Mouse (Mus musculus) liver, adult 2 months (tissue): Measurements from ENCODE around the gene Vps13d. TPM values are rescaled to one million over a fixed set of nuclear protein-coding genes. Genes with fewer than 3 reads are reported as not detected.
A peak's percentile ranks its signal among the peaks of the same experiment; 100 is the strongest.

Source experiments
- DNase-seq: peaks from one replicate; pipeline ENCODE4 v3.0.0-alpha.2; 2011; ENCODE audit warnings: low read depth, low spot score; ENCODE audit errors: extremely low read depth
- H3K27ac ChIP-seq: fragments of 200-500 bp; replicated peaks from 2 replicates; pipeline ENCODE4 v1.5.1; 2012; ENCODE audit warnings: low read depth, mild to moderate bottlenecking, control low read depth, inconsistent platforms, low read length; ENCODE audit not compliant: insufficient read depth
- H3K27me3 ChIP-seq: fragments of 200-500 bp; 2 replicates; pipeline ENCODE4 v1.6.1; 2012; ENCODE audit warnings: mild to moderate bottlenecking, moderate library complexity, low read length, inconsistent platforms; ENCODE audit not compliant: control insufficient read depth, insufficient read depth
- H3K36me3 ChIP-seq: fragments of 200-500 bp; 2 replicates; pipeline ENCODE4 v1.6.1; 2012; ENCODE audit warnings: low read length, inconsistent platforms; ENCODE audit not compliant: control insufficient read depth, insufficient read depth
- H3K4me1 ChIP-seq: fragments of 200-500 bp; 2 replicates; pipeline ENCODE4 v1.6.1; 2011; ENCODE audit warnings: low read length; ENCODE audit not compliant: control insufficient read depth, insufficient read depth
- H3K4me3 ChIP-seq: fragments of 200-500 bp; 2 replicates; pipeline ENCODE4 v1.5.1; 2011; ENCODE audit warnings: low read depth, mild to moderate bottlenecking, control low read depth, low read length, moderate library complexity; ENCODE audit not compliant: insufficient read depth
- H3K79me2 ChIP-seq: fragments of 200-500 bp; 2 replicates; pipeline ENCODE4 v1.6.1; 2012; ENCODE audit warnings: inconsistent platforms, mild to moderate bottlenecking, low read length, moderate library complexity; ENCODE audit not compliant: control insufficient read depth, insufficient read depth
- H3K9ac ChIP-seq: fragments of 200-500 bp; 2 replicates; pipeline ENCODE4 v1.6.1; 2012; ENCODE audit warnings: low read depth, mild to moderate bottlenecking, control low read depth, inconsistent platforms, low read length
- CTCF ChIP-seq: fragments of 200-500 bp; IDR thresholded peaks from 2 replicates; pipeline ENCODE4 v1.5.1; 2011; ENCODE audit warnings: low read depth, low read length, control low read depth
- POLR2A ChIP-seq: fragments of 200-500 bp; IDR thresholded peaks from 2 replicates; pipeline ENCODE4 v1.6.1; 2011; ENCODE audit warnings: low read length, control low read depth; ENCODE audit not compliant: insufficient read depth; ENCODE audit errors: extremely low read depth
- WGBS: fragments of 180-500 bp; shearing (Covaris S2); methylation state at CpG from one replicate; pipeline ENCODE4 v1.1.7; 2018; 5-methylcytosine and 5-hydroxymethylcytosine counted together
- polyA plus RNA-seq: library from polyadenylated mRNA; depleted of rRNA; stranded (reverse); fragments of >200 nt; gene quantifications from 2 replicates; pipeline ENCODE4 v1.2.3, GENCODE M21; 2012
- total RNA-seq: library from RNA; depleted of rRNA; stranded (reverse); fragments of >200 nt; gene quantifications from 2 replicates; pipeline ENCODE4 v1.2.3, GENCODE M21; 2014

Vps13d gene
- total and polyA plus RNA-seq, 2 experiments = 11.6 to 32.4 TPM

DNA sequence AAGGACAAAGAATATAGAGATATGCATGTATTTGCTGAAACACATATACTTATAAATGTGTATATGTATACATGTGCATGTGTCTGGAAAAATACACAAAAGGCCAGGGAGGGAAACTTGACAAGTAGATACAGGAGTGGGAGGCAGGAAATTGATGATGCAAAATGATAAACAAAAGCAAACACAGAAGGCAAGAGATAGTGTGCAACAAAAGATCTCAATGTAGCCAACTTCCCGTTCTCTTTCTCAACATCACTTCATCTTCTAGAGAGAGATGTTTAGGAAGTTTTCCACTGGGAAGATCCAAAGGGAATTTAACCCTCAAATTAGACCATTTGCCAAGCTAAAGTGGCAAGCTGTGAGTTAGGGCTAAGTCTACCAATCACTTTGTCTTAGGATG, 238.5 kb downstream of the Vps13d start:
- H3K9ac ChIP-seq = no peak overlapping the region
- H3K27ac ChIP-seq = no peak overlapping the region
- TF ChIP-seq POLR2A (no peak), CTCF (no peak)
- H3K36me3 ChIP-seq = no peaks in the 10 kb centered on the region
- H3K79me2 ChIP-seq = no peaks in the 10 kb centered on the region; the same call in 1 of the 2 replicates
- no peaks in the 10 kb centered on the region for H3K27me3 ChIP-seq
- no peak overlapping the region for H3K4me3 ChIP-seq
- DNase-seq = peak; percentile 43
- H3K4me1 ChIP-seq = peaks cover 32% of the 10 kb centered on the region
- WGBS = 3% methylated on average over 1 of the region's 1 CpGs

DNA sequence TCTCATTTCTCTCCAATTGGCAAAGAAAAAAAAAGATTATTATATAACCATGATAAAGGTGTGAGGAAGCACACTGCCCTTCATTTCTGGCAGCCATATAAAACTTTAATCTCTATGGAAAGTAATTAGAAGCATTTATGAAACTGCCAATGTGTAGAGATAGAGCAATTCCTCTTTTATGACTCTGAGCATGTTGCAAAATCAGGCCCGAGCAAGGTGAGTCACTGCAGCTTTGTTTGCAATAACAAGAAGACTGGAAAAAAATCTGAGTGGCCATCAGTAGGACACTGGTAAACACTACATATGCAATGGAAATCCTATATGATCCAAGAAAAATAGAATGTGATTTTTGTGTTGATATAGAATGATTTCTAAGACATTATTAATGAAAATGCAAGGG, 238.9 kb downstream of the Vps13d start:
- 23% methylated on average over 1 of the region's 1 CpGs for WGBS
- Histone ChIP-seq H3K9ac (no peak overlapping the region), H3K4me3 (no peak overlapping the region)

DNA sequence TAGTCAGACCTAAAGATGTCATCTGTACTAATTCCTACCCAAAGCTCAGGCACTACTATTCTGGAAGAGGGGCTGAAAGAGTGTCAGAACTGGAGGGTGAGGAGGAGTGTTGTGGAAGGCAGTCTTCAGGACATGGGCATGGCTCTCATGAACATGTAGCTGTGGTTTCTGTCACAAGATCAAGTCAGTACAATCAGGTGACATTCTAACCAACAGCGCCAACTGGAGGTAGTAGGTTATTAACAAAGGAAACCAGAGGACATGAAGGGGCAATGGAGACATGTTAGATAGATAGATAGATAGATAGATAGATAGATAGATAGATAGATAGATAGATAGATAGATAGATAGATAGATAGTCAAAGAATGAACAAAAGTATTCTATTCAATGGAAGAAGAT, 241.4 kb downstream of the Vps13d start:
- peaks cover 28% of the 10 kb centered on the region for H3K4me1 ChIP-seq
- no peaks in the 10 kb centered on the region for H3K36me3 ChIP-seq
- H3K27ac ChIP-seq = no peak overlapping the region
- no peak overlapping the region for H3K9ac ChIP-seq
- H3K4me3 ChIP-seq = no peak overlapping the region
- no peaks in the 10 kb centered on the region for H3K27me3 ChIP-seq
- no peak for DNase-seq
- no peaks in the 10 kb centered on the region; the same call in 1 of the 2 replicates for H3K79me2 ChIP-seq
- TF ChIP-seq CTCF (no peak), POLR2A (no peak)
- 84% methylated on average over 1 of the region's 1 CpGs for WGBS

More for the DNA sequence above, 238.9 kb downstream of the Vps13d start:
- peaks cover 29% of the 10 kb centered on the region for H3K4me1 ChIP-seq
- no peaks in the 10 kb centered on the region for H3K27me3 ChIP-seq
- H3K27ac ChIP-seq = no peak overlapping the region; the same call in 1 of the 2 replicates
- DNase-seq = peak; percentile 74
- H3K36me3 ChIP-seq = no peaks in the 10 kb centered on the region
- H3K79me2 ChIP-seq = no peaks in the 10 kb centered on the region; the same call in 1 of the 2 replicates
- TF ChIP-seq POLR2A (no peak), CTCF (no peak)

DNA sequence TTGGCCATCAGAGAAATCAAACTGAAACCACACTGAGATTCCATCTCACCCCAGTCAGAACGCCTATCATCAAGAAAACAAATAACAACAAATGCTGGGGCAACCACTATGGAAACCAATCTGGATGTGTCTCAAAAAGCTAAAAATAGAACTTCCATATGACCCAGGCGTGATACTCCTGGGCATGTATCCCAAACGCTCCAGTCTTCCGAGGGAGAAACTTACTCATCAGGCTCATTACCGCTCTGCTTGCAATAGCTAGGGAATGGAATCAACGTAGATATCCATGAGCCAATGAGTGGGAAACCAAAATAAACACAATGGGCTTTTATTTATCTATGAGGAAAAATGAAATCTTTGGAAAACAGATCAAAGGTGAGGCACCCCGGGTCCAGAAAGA, 242.9 kb downstream of the Vps13d start:
- Histone ChIP-seq H3K27ac (no peak overlapping the region; the same call in 1 of the 2 replicates), H3K9ac (no peak overlapping the region), H3K27me3 (no peaks in the 10 kb centered on the region), H3K36me3 (no peaks in the 10 kb centered on the region), H3K4me3 (no peak overlapping the region), H3K79me2 (no peaks in the 10 kb centered on the region; the same call in 1 of the 2 replicates), H3K4me1 (peaks cover 29% of the 10 kb centered on the region)
- 47% methylated on average over 7 of the region's 7 CpGs for WGBS
- no peak for TF ChIP-seq POLR2A
- no peak for TF ChIP-seq CTCF
- DNase-seq = peak; percentile 50

GRCm38 (mm10) chr4:144950883-144951282, 243.9 kb downstream of the Vps13d start:
- Histone ChIP-seq H3K79me2 (no peaks in the 10 kb centered on the region; the same call in 1 of the 2 replicates), H3K9ac (no peak overlapping the region), H3K36me3 (no peaks in the 10 kb centered on the region), H3K4me1 (peaks cover 26% of the 10 kb centered on the region), H3K27me3 (no peaks in the 10 kb centered on the region), H3K4me3 (no peak overlapping the region), H3K27ac (no peak overlapping the region)
- TF ChIP-seq POLR2A (no peak), CTCF (peak; percentile 42)
- WGBS = 96% methylated on average over 3 of the region's 3 CpGs
- DNase-seq = peak; percentile 54

- WGBS = 84% methylated on average over 3 of the region's 3 CpGs
- no peaks in the 10 kb centered on the region for H3K36me3 ChIP-seq
- no peak overlapping the region for H3K4me3 ChIP-seq
- DNase-seq = no peak
- TF ChIP-seq POLR2A (no peak), CTCF (no peak)
- no peaks in the 10 kb centered on the region for H3K79me2 ChIP-seq
- H3K27me3 ChIP-seq = no peaks in the 10 kb centered on the region
- peak overlapping the region; percentile 20; the same call in 1 of the 2 replicates for H3K27ac ChIP-seq
- H3K4me1 ChIP-seq = peaks cover 23% of the 10 kb centered on the region
- no peak overlapping the region for H3K9ac ChIP-seq
Measured at GRCm38 (mm10) chr4:144950327-144950711, 244.5 kb downstream of the Vps13d start.
